Mouse (Mus musculus): ENCODE data around the gene Gm15448. TPM values are rescaled to one million over a fixed set of nuclear protein-coding genes. Genes with fewer than 3 reads are reported as not detected.
"Not testable (repeated sequence)": the region's sequence is repeated elsewhere in the genome, so short reads cannot be mapped to it uniquely, and the experiment has no call there.

Gm15448 gene
- not detected in 2 replicates for polyA plus RNA-seq (2015; fragmentation: Nextera tagmentation; extraction: Ambion mirVana)

GRCm38 (mm10) chr7:3825599-3825998, at the start of gene Gm15448:
TSS of gene Gm15448 (minus strand) at chr7:3825687.
- not testable (repeated sequence) for H3K27me3 ChIP-seq; H3K4me2 ChIP-seq; H3K9me3 ChIP-seq (replicated peaks); ATAC-seq; H3K9ac ChIP-seq; H3K4me3 ChIP-seq; H3K27ac ChIP-seq; H3K36me3 ChIP-seq (ENCODE audit: poor library complexity, severe bottlenecking); H3K4me1 ChIP-seq
- 53% methylated on average over 1 of the region's 3 CpGs for WGBS

- not testable (repeated sequence) for H3K4me3 ChIP-seq; H3K27me3 ChIP-seq; H3K4me1 ChIP-seq; H3K27ac ChIP-seq; H3K9ac ChIP-seq; ATAC-seq; H3K36me3 ChIP-seq (ENCODE audit: poor library complexity, severe bottlenecking); H3K9me3 ChIP-seq (replicated peaks); H3K4me2 ChIP-seq
- WGBS, result no CpG with 5 or more reads among the region's 1 CpGs
Measured at GRCm38 (mm10) chr7:3875032-3875431, 49.5 kb upstream of the Gm15448 start.

- H3K27ac ChIP-seq; H3K9ac ChIP-seq; H3K4me1 ChIP-seq; H3K9me3 ChIP-seq (replicated peaks); H3K4me3 ChIP-seq; H3K4me2 ChIP-seq; H3K27me3 ChIP-seq; ATAC-seq; H3K36me3 ChIP-seq (ENCODE audit: poor library complexity, severe bottlenecking): not testable (repeated sequence)
- no CpG with 5 or more reads among the region's 2 CpGs for WGBS
Measured at GRCm38 (mm10) chr7:3844951-3845350, 19.5 kb upstream of the Gm15448 start, which contains the start of gene Pira2. TSS of gene Pira2 (minus strand) at chr7:3845051.

- not testable (repeated sequence) for H3K27me3 ChIP-seq; ATAC-seq; H3K27ac ChIP-seq; H3K36me3 ChIP-seq (ENCODE audit: poor library complexity, severe bottlenecking); H3K4me2 ChIP-seq; H3K9ac ChIP-seq; H3K4me1 ChIP-seq; H3K4me3 ChIP-seq; H3K9me3 ChIP-seq (replicated peaks)
- no CpG with 5 or more reads among the region's 1 CpGs for WGBS
Measured at GRCm38 (mm10) chr7:3837854-3838253, 12.4 kb upstream of the Gm15448 start.

GRCm38 (mm10) chr7:3830633-3831032, 5.1 kb upstream of the Gm15448 start:
- not testable (repeated sequence) for H3K4me1 ChIP-seq; H3K4me2 ChIP-seq; H3K36me3 ChIP-seq (ENCODE audit: poor library complexity, severe bottlenecking); H3K4me3 ChIP-seq; H3K9me3 ChIP-seq (replicated peaks); H3K27ac ChIP-seq; H3K27me3 ChIP-seq; ATAC-seq; H3K9ac ChIP-seq

- not testable (repeated sequence) for H3K4me1 ChIP-seq; ATAC-seq; H3K4me3 ChIP-seq; H3K4me2 ChIP-seq; H3K27ac ChIP-seq; H3K36me3 ChIP-seq (ENCODE audit: poor library complexity, severe bottlenecking); H3K9me3 ChIP-seq (replicated peaks); H3K27me3 ChIP-seq; H3K9ac ChIP-seq
Measured at GRCm38 (mm10) chr7:3811912-3812311, 13.6 kb downstream of the Gm15448 start.

GRCm38 (mm10) chr7:3802935-3803334, 22.6 kb downstream of the Gm15448 start:
- WGBS, result 73% methylated on average over 4 of the region's 4 CpGs
- not testable (repeated sequence) for ATAC-seq, H3K27ac ChIP-seq

GRCm38 (mm10) chr7:3799940-3800339, 25.5 kb downstream of the Gm15448 start:
- WGBS, result 75% methylated on average over 3 of the region's 3 CpGs
- not testable (repeated sequence) for H3K27me3 ChIP-seq; H3K9ac ChIP-seq; H3K4me3 ChIP-seq; H3K9me3 ChIP-seq (replicated peaks); H3K27ac ChIP-seq; H3K36me3 ChIP-seq (ENCODE audit: poor library complexity, severe bottlenecking); H3K4me1 ChIP-seq; H3K4me2 ChIP-seq; ATAC-seq

More at GRCm38 (mm10) chr7:3802935-3803334, 22.6 kb downstream of the Gm15448 start:
- H3K4me3 ChIP-seq; H3K9me3 ChIP-seq (replicated peaks); H3K27me3 ChIP-seq; H3K4me2 ChIP-seq; H3K36me3 ChIP-seq (ENCODE audit: poor library complexity, severe bottlenecking); H3K9ac ChIP-seq; H3K4me1 ChIP-seq: not testable (repeated sequence)

GRCm38 (mm10) chr7:3796286-3796685, 29.2 kb downstream of the Gm15448 start:
- not testable (repeated sequence) for H3K27ac ChIP-seq; ATAC-seq; H3K27me3 ChIP-seq; H3K9me3 ChIP-seq (replicated peaks); H3K9ac ChIP-seq; H3K36me3 ChIP-seq (ENCODE audit: poor library complexity, severe bottlenecking); H3K4me2 ChIP-seq; H3K4me3 ChIP-seq; H3K4me1 ChIP-seq

Other genes with a start within 250 kb of the Gm15448 start
- gene Oscar, start 209.5 kb downstream of the Gm15448 start, polyA plus RNA-seq (2015; fragmentation: Nextera tagmentation; extraction: Ambion mirVana), result 0.27 and 0.34 TPM in 2 replicates
- 452 and 481 TPM in 2 replicates for gene Ndufa3, start 208.3 kb downstream of the Gm15448 start, polyA plus RNA-seq (2015; fragmentation: Nextera tagmentation; extraction: Ambion mirVana)
- gene Tfpt, start 195.8 kb downstream of the Gm15448 start, polyA plus RNA-seq (2015; fragmentation: Nextera tagmentation; extraction: Ambion mirVana), result 31.3 and 33.1 TPM in 2 replicates
- gene Prpf31, start 195.7 kb downstream of the Gm15448 start, polyA plus RNA-seq (2015; fragmentation: Nextera tagmentation; extraction: Ambion mirVana), result 134 and 149 TPM in 2 replicates
- 55.3 and 56.3 TPM in 2 replicates for gene Cnot3, start 180.4 kb downstream of the Gm15448 start, polyA plus RNA-seq (2015; fragmentation: Nextera tagmentation; extraction: Ambion mirVana)
- gene Leng1, start 159.8 kb downstream of the Gm15448 start, polyA plus RNA-seq (2015; fragmentation: Nextera tagmentation; extraction: Ambion mirVana), result 16.1 and 19.2 TPM in 2 replicates
- 2.1 and 3.4 TPM in 2 replicates for gene Tmc4, start 148.1 kb downstream of the Gm15448 start, polyA plus RNA-seq (2015; fragmentation: Nextera tagmentation; extraction: Ambion mirVana)
- gene Tsen34, start 132.8 kb downstream of the Gm15448 start, polyA plus RNA-seq (2015; fragmentation: Nextera tagmentation; extraction: Ambion mirVana), result 227 and 236 TPM in 2 replicates
- gene Mboat7, start 132.2 kb downstream of the Gm15448 start, polyA plus RNA-seq (2015; fragmentation: Nextera tagmentation; extraction: Ambion mirVana), result 36.2 and 41.6 TPM in 2 replicates
- gene Rps9, start 121.7 kb downstream of the Gm15448 start, polyA plus RNA-seq (2015; fragmentation: Nextera tagmentation; extraction: Ambion mirVana), result 1,199 and 1,336 TPM in 2 replicates
- 0.18 and 0.19 TPM in 2 replicates for gene Pirb, start 105.3 kb downstream of the Gm15448 start, polyA plus RNA-seq (2015; fragmentation: Nextera tagmentation; extraction: Ambion mirVana)
- not detected in 2 replicates for gene Pira2, start 19.4 kb upstream of the Gm15448 start, polyA plus RNA-seq (2015; fragmentation: Nextera tagmentation; extraction: Ambion mirVana)
- not detected in 2 replicates for gene Gm14548, start 72.4 kb upstream of the Gm15448 start, polyA plus RNA-seq (2015; fragmentation: Nextera tagmentation; extraction: Ambion mirVana)
- not detected in 2 replicates for gene Lilra6, start 89.8 kb upstream of the Gm15448 start, polyA plus RNA-seq (2015; fragmentation: Nextera tagmentation; extraction: Ambion mirVana)
- gene Lair1, start 237.5 kb upstream of the Gm15448 start, polyA plus RNA-seq (2015; fragmentation: Nextera tagmentation; extraction: Ambion mirVana), result 1.9 and 2.5 TPM in 2 replicates

Data from forebrain, embryonic 13.5 days (tissue).